Mouse (Mus musculus): ENCODE results near the gene Camk2g.

DNA sequence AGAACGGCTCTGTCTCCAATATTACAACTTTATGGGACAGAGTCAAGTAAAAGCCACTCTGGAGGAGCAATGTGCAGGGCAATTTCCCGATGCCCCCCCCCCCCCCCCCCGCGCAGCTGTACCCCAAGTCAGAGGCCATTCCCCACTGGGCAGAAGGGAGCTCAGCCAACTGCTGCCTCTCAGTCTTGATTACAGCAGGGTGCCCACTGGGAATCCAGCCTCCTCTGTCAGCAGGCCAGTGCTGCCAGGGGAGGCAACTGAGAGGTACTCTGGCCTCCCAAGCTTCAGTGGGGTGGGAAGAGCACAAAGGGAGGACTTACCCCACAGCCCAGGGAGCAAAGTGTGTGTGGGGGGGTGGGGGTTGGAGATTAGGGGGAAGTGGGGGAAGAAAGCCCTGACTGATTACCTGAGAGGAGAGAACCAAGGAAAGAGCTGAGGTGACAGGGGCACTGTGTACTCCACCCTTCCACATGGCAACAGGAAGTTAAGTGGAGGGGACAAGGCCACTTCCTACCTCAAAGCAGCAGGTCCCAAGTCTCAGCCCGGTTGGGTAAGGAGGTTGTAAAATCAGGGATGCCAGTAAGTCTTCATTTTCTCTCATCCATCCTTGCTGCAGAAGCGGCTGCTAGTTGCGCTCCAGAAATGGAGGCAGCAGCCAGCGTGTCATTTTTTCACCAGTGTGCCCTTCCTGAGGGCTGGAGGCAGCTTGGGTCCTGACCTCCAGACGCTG, 1.7 kb upstream of the Camk2g start:
- TF ChIP-seq POLR2A (IDR thresholded peaks at IDR 0.05; ENCODE audit: control insufficient read depth, extremely low read depth, insufficient read depth, low read length, poor library complexity) (no peak), CTCF (IDR thresholded peaks at IDR 0.05; ENCODE audit: borderline replicate concordance, control insufficient read depth, extremely low read depth, insufficient read depth, low read length, poor library complexity) (no peak)

All from thymus, adult 2 months (tissue).